Mouse (Mus musculus) spleen, postnatal 10 days (tissue): ENCODE measurements around the gene E2f7.

Experiments used
- DNase-seq, 2 experiments: peaks; one replicate each; pipeline ENCODE4 v3.0.0; 2021 to 2022; ENCODE audit warnings: low spot score in 2 of 2

Gene E2f7

GRCm38 (mm10) chr10:110773878-110774277 is 28.6 kb downstream of the E2f7 start:
- DNase-seq, result no peak

GRCm38 (mm10) chr10:110781772-110782171 is 36.5 kb downstream of the E2f7 start:
- DNase-seq, result no peak

- DNase-seq, result no peak
Measured at GRCm38 (mm10) chr10:110782655-110783054, 37.4 kb downstream of the E2f7 start.

- DNase-seq, result no peak
Measured at GRCm38 (mm10) chr10:110788049-110788752, 43.0 kb downstream of the E2f7 start.

- no peak for DNase-seq
Measured at GRCm38 (mm10) chr10:110789683-110790082, 44.4 kb downstream of the E2f7 start.

GRCm38 (mm10) chr10:110793150-110793787 is 48.0 kb downstream of the E2f7 start:
- DNase-seq, result no peak

GRCm38 (mm10) chr10:110794564-110795205 is 49.4 kb downstream of the E2f7 start:
- DNase-seq, result peak in 1 of 2 experiments; percentile 50

GRCm38 (mm10) chr10:110795206-110795796 is 50.1 kb downstream of the E2f7 start:
- DNase-seq, result no peak

GRCm38 (mm10) chr10:110801296-110801695 is 56.1 kb downstream of the E2f7 start:
- no peak for DNase-seq

GRCm38 (mm10) chr10:110804279-110805024 is 59.2 kb downstream of the E2f7 start:
- no peak for DNase-seq

- no peak for DNase-seq
Measured at GRCm38 (mm10) chr10:110805025-110805740, 59.9 kb downstream of the E2f7 start.

- DNase-seq, result no peak
Measured at GRCm38 (mm10) chr10:110806471-110806870, 61.2 kb downstream of the E2f7 start.

- DNase-seq, result no peak
Measured at GRCm38 (mm10) chr10:110810528-110810927, 65.3 kb downstream of the E2f7 start.

- no peak for DNase-seq
Measured at GRCm38 (mm10) chr10:110811209-110811861, 66.1 kb downstream of the E2f7 start.

GRCm38 (mm10) chr10:110811862-110812225 is 66.6 kb downstream of the E2f7 start:
- DNase-seq, result no peak

GRCm38 (mm10) chr10:110821139-110821538 is 75.9 kb downstream of the E2f7 start:
- no peak for DNase-seq

GRCm38 (mm10) chr10:110821692-110822091 is 76.5 kb downstream of the E2f7 start:
- DNase-seq, result no peak

GRCm38 (mm10) chr10:110832336-110832735 is 87.1 kb downstream of the E2f7 start:
- DNase-seq, result no peak

- no peak for DNase-seq
Measured at GRCm38 (mm10) chr10:110835115-110835806, 90.0 kb downstream of the E2f7 start.
